Mouse (Mus musculus): ENCODE results near the gene Slc17a8. TPM values are rescaled to one million over a fixed set of nuclear protein-coding genes. Genes with fewer than 3 reads are reported as not detected.

Gene Slc17a8
- polyA plus RNA-seq, 1 experiment from 2014 or later = 0.08 TPM

DNA sequence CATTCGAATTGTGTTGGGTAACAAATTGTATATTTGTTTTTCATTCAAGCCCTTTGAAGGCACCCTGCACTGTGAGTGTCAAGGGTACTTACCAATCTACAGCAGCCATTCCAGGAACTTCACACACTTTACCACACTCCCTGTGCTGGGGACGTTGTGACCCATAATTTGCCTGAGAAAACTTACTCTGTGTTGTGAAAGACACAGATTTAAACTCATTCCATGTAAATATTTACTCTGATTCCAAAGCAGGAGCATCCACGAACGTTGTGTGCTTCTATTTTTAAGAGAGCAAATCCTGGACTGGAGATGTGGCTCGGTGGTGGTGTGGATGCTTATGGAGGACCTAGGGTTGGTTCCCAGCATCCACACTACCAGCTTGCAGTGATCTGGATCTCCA, 10.8 kb upstream of the Slc17a8 start:
- H3K27me3 ChIP-seq (replicated peaks) = no peaks in the 10 kb centered on the region
- H3K27ac ChIP-seq = no peak overlapping the region
- H3K9ac ChIP-seq = no peak overlapping the region
- no peaks in the 10 kb centered on the region for H3K9me3 ChIP-seq
- WGBS = 35% methylated on average over 5 of the region's 5 CpGs
- H3K4me1 ChIP-seq (replicated peaks) = no peaks in the 10 kb centered on the region
- H3K4me2 ChIP-seq (replicated peaks) = no peak overlapping the region
- H3K36me3 ChIP-seq = no peaks in the 10 kb centered on the region
- H3K4me3 ChIP-seq (replicated peaks) = no peak overlapping the region
- no peak for ATAC-seq

DNA sequence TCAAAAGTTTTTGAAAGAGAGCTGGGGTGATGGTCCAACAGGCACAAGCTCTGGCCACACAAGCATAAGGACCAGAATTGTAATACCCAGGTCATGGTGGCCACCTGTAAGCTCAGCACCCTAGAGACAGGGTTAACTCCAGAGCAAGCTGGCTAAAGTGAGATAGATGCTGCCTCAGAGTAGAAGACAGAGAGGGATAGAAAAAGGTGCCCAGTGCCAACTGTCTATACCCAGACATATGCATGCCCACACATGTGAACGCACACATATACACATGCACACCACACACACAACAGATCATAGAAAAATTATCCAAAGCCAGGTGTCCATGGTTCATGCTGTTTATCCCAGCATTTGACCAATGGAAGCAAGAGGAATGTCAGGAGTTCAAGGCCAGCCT, 9.5 kb upstream of the Slc17a8 start:
- WGBS = 96% methylated on average over 1 of the region's 1 CpGs
- no peak overlapping the region for H3K4me2 ChIP-seq (replicated peaks)
- no peaks in the 10 kb centered on the region for H3K4me1 ChIP-seq (replicated peaks)
- H3K27ac ChIP-seq = no peak overlapping the region
- H3K9me3 ChIP-seq = no peaks in the 10 kb centered on the region
- no peaks in the 10 kb centered on the region for H3K27me3 ChIP-seq (replicated peaks)
- no peak for ATAC-seq
- no peaks in the 10 kb centered on the region for H3K36me3 ChIP-seq
- H3K9ac ChIP-seq = no peak overlapping the region
- H3K4me3 ChIP-seq (replicated peaks) = no peak overlapping the region

DNA sequence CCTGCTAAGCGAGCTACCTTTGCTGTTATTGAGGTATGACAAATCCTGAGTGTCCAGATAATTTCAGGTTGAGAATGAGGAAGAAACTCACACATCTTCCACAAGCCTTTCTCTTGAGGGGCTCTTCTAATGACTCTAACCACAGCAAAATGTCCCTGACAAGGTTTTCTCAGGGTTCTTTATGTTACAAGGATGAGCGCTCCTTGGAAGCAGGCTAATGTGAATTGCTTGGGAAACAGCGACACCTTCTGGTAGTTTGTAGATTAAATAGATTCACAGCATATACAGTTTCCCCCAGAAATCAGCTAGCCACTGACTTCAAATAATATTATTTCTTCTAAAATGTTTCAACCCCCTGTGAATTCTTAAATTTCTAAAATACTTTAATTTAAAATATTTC, 9.0 kb upstream of the Slc17a8 start:
- no peaks in the 10 kb centered on the region for H3K4me1 ChIP-seq (replicated peaks)
- 30% methylated on average over 3 of the region's 3 CpGs for WGBS
- H3K4me2 ChIP-seq (replicated peaks) = no peak overlapping the region
- H3K27me3 ChIP-seq (replicated peaks) = no peaks in the 10 kb centered on the region
- H3K36me3 ChIP-seq = no peaks in the 10 kb centered on the region
- peak; percentile 75 for ATAC-seq
- H3K9me3 ChIP-seq = no peaks in the 10 kb centered on the region
- no peak overlapping the region for H3K27ac ChIP-seq
- no peak overlapping the region for H3K4me3 ChIP-seq (replicated peaks)
- H3K9ac ChIP-seq = no peak overlapping the region

DNA sequence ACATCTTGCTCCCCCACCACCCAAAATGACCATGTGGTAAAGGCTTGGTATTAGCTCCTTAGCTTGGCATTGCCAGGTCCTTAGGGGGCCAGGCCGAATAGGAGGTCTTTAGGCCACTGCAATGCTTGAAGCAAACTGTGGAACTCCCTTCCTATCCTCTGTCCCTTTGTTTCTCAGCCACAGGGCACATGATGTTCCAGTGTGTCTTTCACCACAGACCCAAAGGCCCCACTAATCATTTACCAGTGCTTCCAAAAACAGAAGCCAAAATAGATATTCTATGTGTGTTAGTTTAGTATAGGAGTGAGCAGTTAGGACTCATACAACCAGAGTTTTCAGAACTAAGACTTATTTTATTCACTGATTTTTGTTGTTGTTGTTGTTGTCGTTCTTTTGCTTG, 5.7 kb upstream of the Slc17a8 start:
- ATAC-seq = no peak
- Histone ChIP-seq H3K4me3 (replicated peaks) (no peak overlapping the region), H3K27ac (no peak overlapping the region), H3K27me3 (replicated peaks) (no peaks in the 10 kb centered on the region), H3K4me2 (replicated peaks) (no peak overlapping the region), H3K4me1 (replicated peaks) (no peaks in the 10 kb centered on the region), H3K36me3 (no peaks in the 10 kb centered on the region), H3K9ac (no peak overlapping the region), H3K9me3 (no peaks in the 10 kb centered on the region)
- 90% methylated on average over 2 of the region's 2 CpGs for WGBS

DNA sequence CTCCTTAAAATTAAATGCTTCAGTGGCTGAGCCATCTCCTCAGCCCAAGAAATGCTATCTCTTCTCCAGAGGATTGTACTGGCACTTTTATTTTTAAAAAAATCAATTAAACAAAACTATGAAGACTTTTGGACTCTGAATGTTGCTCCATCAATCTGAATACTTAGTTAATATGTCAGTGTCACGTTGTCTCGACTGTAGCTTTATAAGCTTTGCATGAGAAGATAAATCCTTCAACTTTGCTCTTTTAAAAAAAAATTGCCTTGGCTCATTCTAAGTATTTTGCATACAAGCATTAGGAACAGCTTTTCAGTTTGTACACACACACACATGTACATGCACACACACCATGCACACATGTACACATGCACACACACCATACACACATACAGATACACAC, 3.1 kb upstream of the Slc17a8 start:
- ATAC-seq = no peak
- Histone ChIP-seq H3K27me3 (replicated peaks) (no peaks in the 10 kb centered on the region), H3K4me3 (replicated peaks) (no peak overlapping the region), H3K9me3 (no peaks in the 10 kb centered on the region), H3K27ac (no peak overlapping the region), H3K36me3 (no peaks in the 10 kb centered on the region), H3K9ac (no peak overlapping the region), H3K4me1 (replicated peaks) (0 out of 2 replicates have a peak, but pooled peaks cover 2% of the 10 kb centered on the region), H3K4me2 (replicated peaks) (no peak overlapping the region)
- WGBS = 69% methylated on average over 2 of the region's 2 CpGs

DNA sequence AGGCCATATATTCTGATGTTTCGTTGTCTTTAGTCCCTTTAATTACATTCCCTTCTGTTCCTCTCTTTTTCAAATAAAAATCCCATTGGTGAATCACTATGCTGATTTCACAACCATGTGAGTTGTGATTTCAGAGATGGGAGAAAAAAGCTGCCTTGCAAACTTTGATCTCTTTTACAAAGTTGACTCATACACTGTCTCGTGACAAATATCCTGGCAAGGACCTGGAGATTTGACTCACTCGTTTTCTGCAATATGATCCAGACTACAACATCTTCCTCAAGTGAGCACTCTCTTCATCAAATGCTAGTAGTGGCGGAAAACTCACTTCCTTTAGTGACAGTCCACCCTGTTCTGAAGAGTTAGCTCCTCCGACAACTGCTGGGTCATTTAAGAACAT, 21.7 kb downstream of the Slc17a8 start:
- no peaks in the 10 kb centered on the region for H3K36me3 ChIP-seq
- H3K4me3 ChIP-seq (replicated peaks) = no peak overlapping the region
- H3K9ac ChIP-seq = no peak overlapping the region
- 0 out of 2 replicates have a peak, but pooled peaks cover 4% of the 10 kb centered on the region for H3K4me1 ChIP-seq (replicated peaks)
- no peaks in the 10 kb centered on the region for H3K9me3 ChIP-seq
- H3K27ac ChIP-seq = no peak overlapping the region
- no peak overlapping the region for H3K4me2 ChIP-seq (replicated peaks)
- peak; percentile 37; the same call in 1 of the 2 replicates for ATAC-seq
- no peaks in the 10 kb centered on the region for H3K27me3 ChIP-seq (replicated peaks)
- 62% methylated on average over 5 of the region's 5 CpGs for WGBS

DNA sequence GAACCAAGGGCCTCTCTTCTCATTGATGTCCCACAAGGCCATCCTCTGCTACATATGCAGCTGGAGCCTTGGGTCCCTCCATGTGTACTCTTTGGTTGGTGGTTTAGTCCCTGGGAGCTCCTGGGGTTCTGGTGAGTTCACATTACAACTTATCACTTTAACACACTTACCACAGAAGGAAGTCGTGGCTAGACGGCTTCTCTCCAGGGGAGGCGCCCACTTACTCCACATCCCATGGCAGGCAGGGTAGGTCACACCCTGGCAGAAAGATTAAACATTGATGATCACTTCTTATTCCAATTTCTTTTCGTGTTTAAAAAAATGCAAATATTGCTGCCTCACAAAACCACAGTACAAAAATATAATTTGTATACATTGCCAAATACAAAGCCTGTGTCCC, 23.8 kb downstream of the Slc17a8 start:
- H3K27ac ChIP-seq = no peak overlapping the region
- H3K36me3 ChIP-seq = no peaks in the 10 kb centered on the region
- H3K9me3 ChIP-seq = no peaks in the 10 kb centered on the region
- no peak overlapping the region for H3K4me2 ChIP-seq (replicated peaks)
- ATAC-seq = no peak
- no peak overlapping the region for H3K9ac ChIP-seq
- no peaks in the 10 kb centered on the region for H3K27me3 ChIP-seq (replicated peaks)
- no peak overlapping the region for H3K4me3 ChIP-seq (replicated peaks)
- 72% methylated on average over 4 of the region's 4 CpGs for WGBS
- 0 out of 2 replicates have a peak, but pooled peaks cover 8% of the 10 kb centered on the region for H3K4me1 ChIP-seq (replicated peaks)

DNA sequence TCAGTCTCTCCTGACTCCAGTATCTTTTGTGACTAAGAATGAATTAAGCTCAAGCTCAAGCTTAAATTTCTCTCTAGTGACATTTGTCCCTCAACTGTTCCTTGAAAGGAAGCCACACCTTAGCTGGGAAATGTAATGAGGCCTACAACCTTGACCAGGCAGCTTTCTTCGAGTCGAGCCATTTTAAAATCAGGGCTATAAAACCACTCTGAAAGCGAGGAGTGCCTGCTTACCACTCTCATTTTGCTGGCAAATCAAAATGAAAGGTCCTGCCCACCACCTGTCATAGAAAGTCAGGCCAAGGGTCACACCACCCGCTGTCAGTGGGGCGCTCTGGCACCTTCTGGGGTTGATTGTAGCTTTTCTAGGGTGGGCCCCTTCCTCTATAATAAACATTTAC, 25.1 kb downstream of the Slc17a8 start:
- Histone ChIP-seq H3K27ac (0 out of 2 replicates have a peak overlapping the region, but pooled peaks have one; percentile 23), H3K4me3 (replicated peaks) (no peak overlapping the region), H3K4me1 (replicated peaks) (0 out of 2 replicates have a peak, but pooled peaks cover 8% of the 10 kb centered on the region), H3K4me2 (replicated peaks) (no peak overlapping the region), H3K27me3 (replicated peaks) (no peaks in the 10 kb centered on the region), H3K9ac (no peak overlapping the region), H3K36me3 (no peaks in the 10 kb centered on the region), H3K9me3 (no peaks in the 10 kb centered on the region)
- ATAC-seq = peak; percentile 55
- 49% methylated on average over 5 of the region's 5 CpGs for WGBS

DNA sequence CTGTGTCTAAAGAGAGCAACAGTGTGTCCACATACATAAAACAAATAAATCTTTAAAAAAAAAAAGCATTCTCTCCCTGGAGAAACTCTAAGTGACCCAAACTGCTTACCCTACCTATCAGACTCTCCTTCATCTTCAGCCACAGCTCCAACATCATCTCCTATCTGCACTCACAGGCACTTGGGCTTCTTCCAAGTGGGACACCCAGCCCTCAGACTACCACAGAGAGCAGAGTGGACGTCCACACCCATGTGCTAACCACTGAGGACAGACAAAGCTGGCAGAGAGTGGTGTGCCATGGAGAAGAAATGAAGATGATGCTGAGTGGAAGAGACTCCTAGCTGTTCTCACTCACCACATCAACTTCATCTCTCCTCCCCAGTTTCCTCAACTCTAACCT, 25.5 kb downstream of the Slc17a8 start:
- Histone ChIP-seq H3K27ac (0 out of 2 replicates have a peak overlapping the region, but pooled peaks have one; percentile 23), H3K4me2 (replicated peaks) (no peak overlapping the region), H3K9ac (no peak overlapping the region), H3K36me3 (no peaks in the 10 kb centered on the region), H3K27me3 (replicated peaks) (no peaks in the 10 kb centered on the region), H3K4me1 (replicated peaks) (0 out of 2 replicates have a peak, but pooled peaks cover 8% of the 10 kb centered on the region), H3K4me3 (replicated peaks) (no peak overlapping the region), H3K9me3 (no peaks in the 10 kb centered on the region)
- 67% methylated on average over 1 of the region's 1 CpGs for WGBS
- no peak; the same call in 1 of the 2 replicates for ATAC-seq

DNA sequence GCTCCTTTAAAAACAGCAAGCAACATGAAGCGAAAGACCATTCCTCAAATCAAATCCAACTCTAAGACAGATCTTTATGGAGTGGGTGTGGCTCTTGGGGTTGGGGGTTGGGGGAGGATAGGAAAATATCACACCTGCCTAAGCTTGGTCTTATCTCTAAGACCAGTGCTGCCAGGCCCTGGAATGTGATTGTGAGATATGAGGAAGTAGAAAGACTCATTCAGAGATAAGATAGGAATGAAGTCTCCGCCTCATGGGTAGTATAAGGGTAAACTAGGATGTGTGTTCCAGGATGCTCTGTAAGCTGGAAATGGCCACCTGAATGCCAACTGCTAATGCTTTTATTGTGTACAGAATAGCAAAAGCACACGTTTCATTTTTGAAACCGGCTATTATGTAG, 26.7 kb downstream of the Slc17a8 start:
- Histone ChIP-seq H3K4me3 (replicated peaks) (no peak overlapping the region), H3K9me3 (no peaks in the 10 kb centered on the region), H3K27me3 (replicated peaks) (no peaks in the 10 kb centered on the region), H3K36me3 (no peaks in the 10 kb centered on the region), H3K4me2 (replicated peaks) (no peak overlapping the region), H3K27ac (peak overlapping the region; percentile 5; the same call in 1 of the 2 replicates), H3K9ac (no peak overlapping the region), H3K4me1 (replicated peaks) (0 out of 2 replicates have a peak, but pooled peaks cover 8% of the 10 kb centered on the region)
- WGBS = 47% methylated on average over 4 of the region's 4 CpGs
- ATAC-seq = peak; percentile 79

DNA sequence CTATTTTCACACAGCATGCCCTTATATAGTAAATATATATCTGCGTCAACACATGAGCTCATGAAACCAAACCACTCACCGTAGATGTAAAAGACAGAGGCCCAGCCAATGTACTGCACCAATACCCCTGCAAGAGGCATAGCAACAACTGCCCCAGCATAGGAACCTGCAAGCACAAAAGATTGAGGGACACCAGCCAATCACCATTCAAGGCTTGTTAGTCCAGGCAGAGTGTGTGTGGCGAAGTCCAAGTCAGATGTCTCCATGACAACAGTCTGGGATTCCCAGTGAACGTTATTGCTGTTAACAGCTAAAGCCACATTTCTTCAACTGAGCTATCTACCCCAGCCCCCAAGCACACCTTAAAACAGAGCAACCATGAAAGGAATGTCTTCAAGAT, 28.3 kb downstream of the Slc17a8 start:
- Histone ChIP-seq H3K36me3 (no peaks in the 10 kb centered on the region), H3K27ac (no peak overlapping the region), H3K27me3 (replicated peaks) (no peaks in the 10 kb centered on the region), H3K9ac (no peak overlapping the region), H3K4me3 (replicated peaks) (no peak overlapping the region), H3K4me1 (replicated peaks) (0 out of 2 replicates have a peak, but pooled peaks cover 8% of the 10 kb centered on the region), H3K9me3 (no peaks in the 10 kb centered on the region), H3K4me2 (replicated peaks) (no peak overlapping the region)
- peak; percentile 57 for ATAC-seq
- WGBS = 63% methylated on average over 4 of the region's 4 CpGs

DNA sequence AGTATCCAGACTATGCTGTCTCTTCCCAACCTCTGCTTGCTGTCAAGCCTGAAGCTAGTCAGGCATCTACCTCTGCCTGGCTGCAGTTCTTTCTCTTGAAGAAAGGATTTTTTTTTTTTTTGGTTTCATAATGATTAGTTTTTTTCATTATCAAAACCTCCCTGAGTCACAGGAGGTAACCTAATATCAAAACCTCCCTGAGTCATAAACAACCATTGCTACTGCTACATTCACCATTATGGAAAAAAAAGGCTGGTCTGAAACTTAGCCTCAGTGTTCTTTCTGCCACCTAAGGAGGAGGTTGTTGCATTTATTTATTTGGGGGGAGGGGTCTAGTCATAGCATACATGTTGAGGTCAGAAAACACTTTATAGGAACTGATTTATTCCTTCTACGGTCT, 31.2 kb downstream of the Slc17a8 start:
- Histone ChIP-seq H3K4me3 (replicated peaks) (no peak overlapping the region), H3K27ac (no peak overlapping the region), H3K27me3 (replicated peaks) (no peaks in the 10 kb centered on the region), H3K9ac (no peak overlapping the region), H3K9me3 (no peaks in the 10 kb centered on the region), H3K36me3 (no peaks in the 10 kb centered on the region), H3K4me2 (replicated peaks) (no peak overlapping the region), H3K4me1 (replicated peaks) (0 out of 2 replicates have a peak, but pooled peaks cover 8% of the 10 kb centered on the region)
- WGBS = 93% methylated on average over 1 of the region's 1 CpGs
- ATAC-seq = no peak

DNA sequence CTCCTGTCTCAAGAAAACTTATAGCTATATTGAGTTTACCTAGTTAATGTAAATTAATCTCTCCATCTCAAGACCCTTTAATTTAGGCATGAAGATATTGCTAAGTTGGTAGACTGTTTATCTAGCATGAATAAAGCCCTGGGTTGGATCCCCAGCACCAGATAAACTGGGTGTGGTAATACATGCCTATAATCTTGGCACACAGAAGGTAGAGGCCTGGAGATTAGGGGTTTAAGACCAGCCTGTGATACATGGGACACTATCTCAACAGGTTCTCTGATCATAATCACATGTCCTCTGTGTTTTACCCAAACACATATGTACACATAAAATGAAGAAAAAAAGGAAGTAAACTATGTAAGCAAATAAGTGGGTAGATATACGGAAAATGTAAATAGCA, 32.3 kb downstream of the Slc17a8 start:
- no peaks in the 10 kb centered on the region for H3K27me3 ChIP-seq (replicated peaks)
- H3K27ac ChIP-seq = no peak overlapping the region
- no peaks in the 10 kb centered on the region for H3K36me3 ChIP-seq
- H3K4me3 ChIP-seq (replicated peaks) = no peak overlapping the region
- WGBS = 90% methylated on average over 1 of the region's 1 CpGs
- H3K9me3 ChIP-seq = no peaks in the 10 kb centered on the region
- no peak overlapping the region for H3K9ac ChIP-seq
- no peaks in the 10 kb centered on the region for H3K4me1 ChIP-seq (replicated peaks)
- H3K4me2 ChIP-seq (replicated peaks) = no peak overlapping the region
- ATAC-seq = no peak

Measured in intestine, embryonic 15.5 days (tissue).